Mouse (Mus musculus) spleen, adult 2 months (tissue): ENCODE results near the gene Zbtb49. TPM values are rescaled to one million over a fixed set of nuclear protein-coding genes. Genes with fewer than 3 reads are reported as not detected.

Source experiments
- DNase-seq, 2 experiments: peaks; one replicate each; pipeline versions ENCODE4 v3.0.0 to v3.0.0-alpha.2; 2012 to 2021; ENCODE audit warnings: low spot score in 2 of 2, low read depth in 1 of 2
- H3K27ac ChIP-seq: fragments of 200-500 bp; 2 replicates; pipeline ENCODE4 v1.5.1; 2012; ENCODE audit warnings: low read length, inconsistent platforms; ENCODE audit not compliant: insufficient read depth
- H3K27me3 ChIP-seq: fragments of 200-500 bp; 2 replicates; pipeline ENCODE4 v1.6.1; 2012; ENCODE audit warnings: mild to moderate bottlenecking, moderate library complexity, low read length, inconsistent platforms; ENCODE audit not compliant: control insufficient read depth, insufficient read depth
- H3K36me3 ChIP-seq: fragments of 200-500 bp; 2 replicates; pipeline ENCODE4 v1.6.1; 2012; ENCODE audit warnings: mild to moderate bottlenecking, low read length, inconsistent platforms; ENCODE audit not compliant: control insufficient read depth, insufficient read depth
- H3K4me1 ChIP-seq: fragments of 200-500 bp; 2 replicates; pipeline ENCODE4 v1.6.1; 2011; ENCODE audit warnings: inconsistent platforms; ENCODE audit not compliant: control insufficient read depth, insufficient read depth, insufficient read length
- H3K4me3 ChIP-seq: fragments of 200-500 bp; 2 replicates; pipeline ENCODE4 v1.5.1; 2011; ENCODE audit warnings: mild to moderate bottlenecking, inconsistent platforms; ENCODE audit not compliant: insufficient read depth, insufficient read length; ENCODE audit errors: extremely low read depth
- CTCF ChIP-seq: fragments of 200-500 bp; IDR thresholded peaks from 2 replicates; pipeline ENCODE4 v1.5.1; 2011; ENCODE audit warnings: mild to moderate bottlenecking, inconsistent platforms; ENCODE audit not compliant: insufficient read depth, insufficient read length, insufficient replicate concordance; ENCODE audit errors: extremely low read depth
- POLR2A ChIP-seq: fragments of 200-500 bp; IDR thresholded peaks from 2 replicates; pipeline ENCODE4 v1.6.1; 2011; ENCODE audit warnings: low read depth, low read length, inconsistent platforms
- WGBS: fragments of 180-500 bp; shearing (Covaris S2); methylation state at CpG from one replicate; pipeline ENCODE4 v1.1.7; 2018; 5-methylcytosine and 5-hydroxymethylcytosine counted together
- polyA plus RNA-seq: library from polyadenylated mRNA; depleted of rRNA; stranded (reverse); fragments of >200 nt; gene quantifications from 2 replicates; pipeline ENCODE4 v1.2.3, GENCODE M21; 2012; rRNA removed

Gene Zbtb49
- 17.2 and 21.1 TPM in 2 replicates for polyA plus RNA-seq

GRCm38 (mm10) chr5:38220328-38220912, at the start of gene Zbtb49, which contains the start of gene Lyar:
TSS of gene Zbtb49 (minus strand) at chr5:38220457.
TSS of gene Lyar (plus strand) at chr5:38220470.
- H3K27ac ChIP-seq, result peak within 1 kb of the TSS; percentile 70
- DNase-seq, result peak; percentile 74 to 92
- WGBS, result 0% methylated on average over 55 of the region's 55 CpGs
- no peaks in the 10 kb centered on the region for H3K27me3 ChIP-seq
- peak within 1 kb of the TSS; percentile 93 for H3K4me3 ChIP-seq
- H3K36me3 ChIP-seq, result peaks cover 4% of the 10 kb centered on the region; the same call in 1 of the 2 replicates
- peaks cover 6% of the 10 kb centered on the region; the same call in 1 of the 2 replicates for H3K4me1 ChIP-seq
- TF ChIP-seq CTCF (no peak), POLR2A (peak; percentile 36; the same call in 1 of the 2 replicates)

GRCm38 (mm10) chr5:38260107-38260682, 39.9 kb upstream of the Zbtb49 start, which contains the start of gene Tmem128:
TSS of gene Tmem128 (plus strand) at chr5:38260185.
- Histone ChIP-seq H3K4me1 (peaks cover 2% of the 10 kb centered on the region; the same call in 1 of the 2 replicates), H3K27ac (peak within 1 kb of the TSS; percentile 89), H3K27me3 (no peaks in the 10 kb centered on the region), H3K36me3 (peaks cover 26% of the 10 kb centered on the region), H3K4me3 (peak within 1 kb of the TSS; percentile 90)
- DNase-seq, result peak; percentile 46 to 48
- WGBS, result under 1% methylated on average over 40 of the region's 40 CpGs
- TF ChIP-seq POLR2A, result peak; percentile 70
- TF ChIP-seq CTCF, result no peak

- TF ChIP-seq CTCF, result no peak
- TF ChIP-seq POLR2A, result no peak
- Histone ChIP-seq H3K4me3 (peak overlapping the region; percentile 90), H3K4me1 (peaks cover 2% of the 10 kb centered on the region; the same call in 1 of the 2 replicates), H3K27me3 (no peaks in the 10 kb centered on the region), H3K36me3 (peaks cover 20% of the 10 kb centered on the region), H3K27ac (peak overlapping the region; percentile 89)
- 40% methylated on average over 9 of the region's 9 CpGs for WGBS
- DNase-seq, result no peak
Observed at GRCm38 (mm10) chr5:38259455-38260106, 39.3 kb upstream of the Zbtb49 start.

- TF ChIP-seq POLR2A (no peak), CTCF (no peak)
- peaks cover 2% of the 10 kb centered on the region; the same call in 1 of the 2 replicates for H3K4me1 ChIP-seq
- DNase-seq, result no peak
- no peaks in the 10 kb centered on the region for H3K27me3 ChIP-seq
- no peak overlapping the region for H3K27ac ChIP-seq
- 83% methylated on average over 5 of the region's 5 CpGs for WGBS
- H3K4me3 ChIP-seq, result no peak overlapping the region
- peaks cover 15% of the 10 kb centered on the region for H3K36me3 ChIP-seq
Observed at GRCm38 (mm10) chr5:38258773-38259146, 38.5 kb upstream of the Zbtb49 start.

- 87% methylated on average over 8 of the region's 8 CpGs for WGBS
- Histone ChIP-seq H3K27me3 (no peaks in the 10 kb centered on the region), H3K36me3 (peaks cover 11% of the 10 kb centered on the region), H3K27ac (no peak overlapping the region), H3K4me1 (peaks cover 2% of the 10 kb centered on the region; the same call in 1 of the 2 replicates), H3K4me3 (no peak overlapping the region)
- no peak for DNase-seq
- TF ChIP-seq CTCF, result no peak
- TF ChIP-seq POLR2A, result no peak
Observed at GRCm38 (mm10) chr5:38258034-38258772, 37.9 kb upstream of the Zbtb49 start.

DNA sequence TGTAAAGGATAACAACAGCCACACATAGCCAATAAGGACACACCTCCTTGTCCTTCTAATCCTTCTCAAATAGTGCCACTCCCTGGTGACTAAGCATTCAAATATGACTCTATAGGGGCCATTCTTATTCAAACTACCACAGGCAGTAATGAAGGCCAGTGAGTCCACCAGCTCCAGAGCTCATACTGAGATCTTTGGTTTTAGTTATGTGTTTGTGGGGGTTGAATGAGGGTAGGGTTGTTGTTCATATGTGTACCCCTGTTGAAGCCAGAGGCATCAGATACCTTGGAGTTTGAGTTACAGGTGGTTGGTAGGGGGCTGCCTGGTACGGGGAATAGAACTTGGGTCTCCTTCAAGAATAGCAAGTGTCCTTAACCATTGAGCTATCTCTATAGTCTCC, 36.3 kb upstream of the Zbtb49 start:
- no peak for DNase-seq
- Histone ChIP-seq H3K36me3 (no peaks in the 10 kb centered on the region), H3K27ac (no peak overlapping the region), H3K4me3 (no peak overlapping the region), H3K27me3 (no peaks in the 10 kb centered on the region), H3K4me1 (peaks cover 2% of the 10 kb centered on the region; the same call in 1 of the 2 replicates)
- 88% methylated on average over 1 of the region's 1 CpGs for WGBS
- TF ChIP-seq CTCF (no peak), POLR2A (no peak)
